Mouse (Mus musculus): ENCODE results near the gene Hoxb5. TPM values are rescaled to one million over a fixed set of nuclear protein-coding genes. Genes with fewer than 3 reads are reported as not detected.
A peak's percentile ranks its signal among the peaks of the same experiment; 100 is the strongest.

Gene Hoxb5
- polyA plus RNA-seq, 1 experiment from 2014 or later: 7.5 TPM

- DNase-seq (ENCODE audit: low spot score) (no peak), ATAC-seq (ENCODE audit: low FRiP score, low TSS enrichment) (peak; percentile 23)
- WGBS: 1% methylated on average over 29 of the region's 29 CpGs
These were observed 16.8 kb downstream of the Hoxb5 start for GRCm38 (mm10) chr11:96319910-96320309.

GRCm38 (mm10) chr11:96320688-96321087 is 17.6 kb downstream of the Hoxb5 start:
- Histone ChIP-seq H3K36me3 (ENCODE audit: control insufficient read depth, insufficient read depth, low read length) (no peaks in the 10 kb centered on the region), H3K9me3 (ENCODE audit: control insufficient read depth, low read length) (no peaks in the 10 kb centered on the region), H3K27me3 (ENCODE audit: control insufficient read depth, insufficient read depth, low read length) (peaks cover under 1% of the 10 kb centered on the region; the same call in 1 of the 2 replicates), H3K27ac (replicated peaks) (peak overlapping the region; percentile 97), H3K4me2 (replicated peaks; ENCODE audit: low read depth) (peak overlapping the region; percentile 73), H3K4me3 (ENCODE audit: low read depth, low read length) (peak overlapping the region; percentile 61), H3K9ac (ENCODE audit: low read length) (peak overlapping the region; percentile 84), H3K4me1 (replicated peaks; ENCODE audit: control insufficient read depth, insufficient read depth) (no peaks in the 10 kb centered on the region)
- no peak for DNase-seq (ENCODE audit: low spot score)
- 19% methylated on average over 17 of the region's 17 CpGs for WGBS
- TF ChIP-seq CTCF (IDR thresholded peaks at IDR 0.05; ENCODE audit: low read depth) (no peak), EP300 (optimal IDR thresholded peaks at IDR 0.05) (no peak)
- ATAC-seq (ENCODE audit: low FRiP score, low TSS enrichment): no peak

More at GRCm38 (mm10) chr11:96319910-96320309, 16.8 kb downstream of the Hoxb5 start:
- Histone ChIP-seq H3K9me3 (ENCODE audit: control insufficient read depth, low read length) (no peaks in the 10 kb centered on the region), H3K4me2 (replicated peaks; ENCODE audit: low read depth) (peak overlapping the region; percentile 73), H3K4me1 (replicated peaks; ENCODE audit: control insufficient read depth, insufficient read depth) (no peaks in the 10 kb centered on the region), H3K9ac (ENCODE audit: low read length) (peak overlapping the region; percentile 84), H3K36me3 (ENCODE audit: control insufficient read depth, insufficient read depth, low read length) (no peaks in the 10 kb centered on the region), H3K27me3 (ENCODE audit: control insufficient read depth, insufficient read depth, low read length) (peaks cover 4% of the 10 kb centered on the region; the same call in 1 of the 2 replicates), H3K27ac (replicated peaks) (peak overlapping the region; percentile 97), H3K4me3 (ENCODE audit: low read depth, low read length) (peak overlapping the region; percentile 61)
- TF ChIP-seq EP300 (optimal IDR thresholded peaks at IDR 0.05) (no peak), CTCF (IDR thresholded peaks at IDR 0.05; ENCODE audit: low read depth) (no peak)

GRCm38 (mm10) chr11:96321846-96322245 is 18.7 kb downstream of the Hoxb5 start:
- Histone ChIP-seq H3K4me3 (ENCODE audit: low read depth, low read length) (peak overlapping the region; percentile 14; the same call in 1 of the 2 replicates), H3K4me1 (replicated peaks; ENCODE audit: control insufficient read depth, insufficient read depth) (no peaks in the 10 kb centered on the region), H3K27me3 (ENCODE audit: control insufficient read depth, insufficient read depth, low read length) (no peaks in the 10 kb centered on the region), H3K9me3 (ENCODE audit: control insufficient read depth, low read length) (no peaks in the 10 kb centered on the region), H3K9ac (ENCODE audit: low read length) (peak overlapping the region; percentile 53), H3K27ac (replicated peaks) (peak overlapping the region; percentile 84), H3K4me2 (replicated peaks; ENCODE audit: low read depth) (peak overlapping the region; percentile 64), H3K36me3 (ENCODE audit: control insufficient read depth, insufficient read depth, low read length) (no peaks in the 10 kb centered on the region)
- 14% methylated on average over 5 of the region's 5 CpGs for WGBS
- DNase-seq (ENCODE audit: low spot score): no peak
- no peak; the same call in 1 of the 2 replicates for ATAC-seq (ENCODE audit: low FRiP score, low TSS enrichment)
- TF ChIP-seq EP300 (optimal IDR thresholded peaks at IDR 0.05) (no peak), CTCF (IDR thresholded peaks at IDR 0.05; ENCODE audit: low read depth) (no peak)

GRCm38 (mm10) chr11:96322738-96323137 is 19.6 kb downstream of the Hoxb5 start:
- peak overlapping the region; percentile 84 for H3K27ac ChIP-seq (replicated peaks)
- H3K4me3 ChIP-seq (ENCODE audit: low read depth, low read length): peak overlapping the region; percentile 14
- TF ChIP-seq CTCF (IDR thresholded peaks at IDR 0.05; ENCODE audit: low read depth): no peak
- TF ChIP-seq EP300 (optimal IDR thresholded peaks at IDR 0.05): no peak
- no peaks in the 10 kb centered on the region; the same call in 1 of the 2 replicates for H3K27me3 ChIP-seq (ENCODE audit: control insufficient read depth, insufficient read depth, low read length)
- no peaks in the 10 kb centered on the region for H3K9me3 ChIP-seq (ENCODE audit: control insufficient read depth, low read length)
- 19% methylated on average over 6 of the region's 6 CpGs for WGBS
- H3K36me3 ChIP-seq (ENCODE audit: control insufficient read depth, insufficient read depth, low read length): no peaks in the 10 kb centered on the region
- DNase-seq (ENCODE audit: low spot score) (no peak), ATAC-seq (ENCODE audit: low FRiP score, low TSS enrichment) (no peak)
- peak overlapping the region; percentile 64 for H3K4me2 ChIP-seq (replicated peaks; ENCODE audit: low read depth)
- H3K4me1 ChIP-seq (replicated peaks; ENCODE audit: control insufficient read depth, insufficient read depth): no peaks in the 10 kb centered on the region
- peak overlapping the region; percentile 53 for H3K9ac ChIP-seq (ENCODE audit: low read length)

- H3K4me1 ChIP-seq (replicated peaks; ENCODE audit: control insufficient read depth, insufficient read depth): no peaks in the 10 kb centered on the region
- H3K27ac ChIP-seq (replicated peaks): peak within 1 kb of the TSS; percentile 84
- 32% methylated on average over 10 of the region's 10 CpGs for WGBS
- no peaks in the 10 kb centered on the region for H3K36me3 ChIP-seq (ENCODE audit: control insufficient read depth, insufficient read depth, low read length)
- DNase-seq (ENCODE audit: low spot score) (no peak), ATAC-seq (ENCODE audit: low FRiP score, low TSS enrichment) (no peak)
- peak within 1 kb of the TSS; percentile 64 for H3K4me2 ChIP-seq (replicated peaks; ENCODE audit: low read depth)
- H3K9me3 ChIP-seq (ENCODE audit: control insufficient read depth, low read length): no peaks in the 10 kb centered on the region
- H3K9ac ChIP-seq (ENCODE audit: low read length): peak within 1 kb of the TSS; percentile 53
- H3K4me3 ChIP-seq (ENCODE audit: low read depth, low read length): peak within 1 kb of the TSS; percentile 24
- TF ChIP-seq CTCF (IDR thresholded peaks at IDR 0.05; ENCODE audit: low read depth) (no peak), EP300 (optimal IDR thresholded peaks at IDR 0.05) (no peak)
- H3K27me3 ChIP-seq (ENCODE audit: control insufficient read depth, insufficient read depth, low read length): no peaks in the 10 kb centered on the region; the same call in 1 of the 2 replicates
These were observed 20.0 kb downstream of the Hoxb5 start, which contains the start of gene Hoxb3 for GRCm38 (mm10) chr11:96323154-96323553. Gene Hoxb3 (plus strand): TSS chr11:96323326.

- DNase-seq (ENCODE audit: low spot score) (no peak), ATAC-seq (ENCODE audit: low FRiP score, low TSS enrichment) (no peak)
- TF ChIP-seq CTCF (IDR thresholded peaks at IDR 0.05; ENCODE audit: low read depth) (no peak), EP300 (optimal IDR thresholded peaks at IDR 0.05) (no peak)
- H3K27ac ChIP-seq (replicated peaks): peak overlapping the region; percentile 84
- H3K36me3 ChIP-seq (ENCODE audit: control insufficient read depth, insufficient read depth, low read length): no peaks in the 10 kb centered on the region
- 8% methylated on average over 5 of the region's 5 CpGs for WGBS
- H3K4me3 ChIP-seq (ENCODE audit: low read depth, low read length): peak overlapping the region; percentile 24
- peak overlapping the region; percentile 64 for H3K4me2 ChIP-seq (replicated peaks; ENCODE audit: low read depth)
- H3K27me3 ChIP-seq (ENCODE audit: control insufficient read depth, insufficient read depth, low read length): no peaks in the 10 kb centered on the region; the same call in 1 of the 2 replicates
- H3K9me3 ChIP-seq (ENCODE audit: control insufficient read depth, low read length): no peaks in the 10 kb centered on the region
- H3K4me1 ChIP-seq (replicated peaks; ENCODE audit: control insufficient read depth, insufficient read depth): no peaks in the 10 kb centered on the region
- H3K9ac ChIP-seq (ENCODE audit: low read length): peak overlapping the region; percentile 51
These were observed 21.0 kb downstream of the Hoxb5 start for GRCm38 (mm10) chr11:96324125-96324524.

Data from stomach, postnatal 0 days (tissue).